Mouse (Mus musculus) gastrocnemius, adult 2 months (tissue): Measurements from ENCODE around the gene Ubox5. TPM values are rescaled to one million over a fixed set of nuclear protein-coding genes. Genes with fewer than 3 reads are reported as not detected.
A peak's percentile ranks its signal among the peaks of the same experiment; 100 is the strongest.

ENCODE experiments used
- DNase-seq: peaks from one replicate; pipeline ENCODE4 v3.0.0; 2022
- H3K27ac ChIP-seq: fragments of 200-600 bp; 2 replicates; pipeline ENCODE4 v1.8.1; 2022; ENCODE audit warnings: mild to moderate bottlenecking
- H3K4me3 ChIP-seq: fragments of 200-600 bp; 2 replicates; pipeline ENCODE4 v1.8.1; 2022; ENCODE audit warnings: mild to moderate bottlenecking, moderate library complexity
- CTCF ChIP-seq: fragments of 200-600 bp; IDR thresholded peaks from 2 replicates; pipeline ENCODE4 v1.8.1; 2022; ENCODE audit warnings: antibody characterized with exemption, mild to moderate bottlenecking, moderate library complexity
- intact Hi-C: fragments of 180-260 bp; cut with DNase I; formaldehyde crosslinking; loops from one replicate; pipeline ENCODE4 v1.15.1; 2025
- total RNA-seq, 2 experiments: library from RNA; stranded (reverse); gene quantifications; 2 replicates each; pipeline ENCODE4 v1.2.3; 2021

Ubox5 gene
- total RNA-seq, 2 experiments from 2014 or later = 4.9 to 5.0 TPM

- DNase-seq = peak; percentile 96
- H3K27ac ChIP-seq = peak within 1 kb of the TSS; percentile 93
- peak within 1 kb of the TSS; percentile 87 for H3K4me3 ChIP-seq
- TF ChIP-seq CTCF = peak; percentile 55
- intact Hi-C loops = loop anchor here (5.0 kb wide), 1 partner anchor 204 kb away; no protein-coding TSS in a partner anchor
Measured at GRCm38 (mm10) chr2:130563212-130564055, 66.4 kb downstream of the Ubox5 start, which contains the start of gene Mrps26. Mrps26 (plus strand) TSS chr2:130563742.

- no peak for DNase-seq
- intact Hi-C loops = no loop called here
- H3K27ac ChIP-seq = no peak overlapping the region
- TF ChIP-seq CTCF = peak; percentile 33; the same call in 1 of the 2 replicates
- H3K4me3 ChIP-seq = no peak overlapping the region
Measured at GRCm38 (mm10) chr2:130558015-130558414, 71.8 kb downstream of the Ubox5 start.

DNA sequence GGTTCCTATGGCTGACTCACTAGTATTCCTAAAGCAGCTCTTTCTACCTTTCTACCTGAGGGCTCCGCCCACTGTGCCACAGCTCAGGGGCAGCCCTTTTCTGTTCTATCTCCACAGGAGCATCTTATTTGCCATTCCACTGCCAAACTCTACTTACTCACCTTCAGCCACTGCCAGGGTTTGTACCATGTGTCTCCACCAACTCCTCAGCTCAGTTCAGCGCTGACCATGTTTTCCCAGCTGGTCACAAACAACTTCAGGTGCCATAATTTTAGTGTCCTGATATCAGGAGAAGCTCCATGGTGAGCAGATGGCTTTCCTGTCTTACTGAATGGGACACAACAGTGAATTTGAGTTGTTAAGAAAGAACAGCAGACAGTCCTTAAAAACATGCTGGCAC, 72.4 kb downstream of the Ubox5 start:
- no peak overlapping the region for H3K27ac ChIP-seq
- no peak for DNase-seq
- intact Hi-C loops = no loop called here
- no peak for TF ChIP-seq CTCF
- H3K4me3 ChIP-seq = no peak overlapping the region

- no peak for DNase-seq
- intact Hi-C loops = no loop called here
- Histone ChIP-seq H3K27ac (no peak overlapping the region), H3K4me3 (no peak overlapping the region)
- TF ChIP-seq CTCF = no peak
Measured at GRCm38 (mm10) chr2:130556292-130556691, 73.5 kb downstream of the Ubox5 start.

DNA sequence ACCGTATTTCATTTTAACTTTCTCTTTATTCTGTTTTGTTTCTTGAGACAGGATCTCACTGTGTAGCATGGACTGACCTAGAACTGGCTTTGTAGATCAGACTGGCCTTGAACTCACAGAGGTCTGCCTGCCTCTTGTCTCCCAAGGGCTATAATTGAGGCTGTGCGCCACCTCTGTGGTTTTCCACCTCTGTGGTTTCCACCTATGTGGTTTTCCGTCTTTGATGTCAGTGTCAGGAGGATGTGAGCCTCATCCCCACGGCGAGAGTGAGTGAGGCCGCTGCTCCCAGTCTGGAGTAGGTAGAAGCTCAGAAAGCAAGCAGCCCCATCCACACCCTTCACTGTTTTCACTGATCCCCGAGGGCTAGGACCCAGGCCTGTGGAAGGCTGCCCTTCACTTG, 75.0 kb downstream of the Ubox5 start:
- no peak for DNase-seq
- Histone ChIP-seq H3K4me3 (no peak overlapping the region), H3K27ac (no peak overlapping the region)
- TF ChIP-seq CTCF = no peak
- intact Hi-C loops = no loop called here

DNA sequence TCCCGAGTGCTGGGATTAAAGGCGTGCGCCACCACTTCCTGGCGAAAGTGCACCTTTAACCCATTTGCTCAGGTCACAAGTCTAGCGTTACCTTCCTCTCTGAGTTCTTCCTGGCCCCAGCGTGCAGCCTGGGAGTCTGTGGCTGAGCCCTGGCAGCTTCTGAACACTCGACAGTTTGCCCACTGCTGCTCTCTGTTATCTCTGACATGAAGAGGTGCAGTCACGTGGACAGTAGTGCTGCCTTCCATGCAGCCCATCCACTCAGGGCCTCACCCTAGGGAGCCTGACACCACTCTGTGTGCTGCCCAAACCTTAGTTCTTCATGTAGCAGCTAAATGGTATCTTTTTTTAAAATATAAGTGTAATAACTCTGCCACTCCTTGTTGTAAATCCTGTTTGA, 82.9 kb downstream of the Ubox5 start:
- intact Hi-C loops = no loop called here
- Histone ChIP-seq H3K4me3 (no peak overlapping the region), H3K27ac (no peak overlapping the region)
- no peak for DNase-seq
- no peak for TF ChIP-seq CTCF

- H3K27ac ChIP-seq = no peak overlapping the region
- no peak for TF ChIP-seq CTCF
- intact Hi-C loops = no loop called here
- no peak overlapping the region for H3K4me3 ChIP-seq
- no peak for DNase-seq
Measured at GRCm38 (mm10) chr2:130540266-130540665, 89.6 kb downstream of the Ubox5 start.

Other genes with a start within 250 kb of the Ubox5 start
- 1 to 10 TPM; 1.0 to 1.1 TPM for gene Cpxm1, start 232.5 kb downstream of the Ubox5 start, total RNA-seq
- gene Gm28372, start 224.8 kb downstream of the Ubox5 start, total RNA-seq = not detected
- gene 1700020A23Rik, start 224.8 kb downstream of the Ubox5 start, total RNA-seq = not detected
- gene Tmem239, start 223.6 kb downstream of the Ubox5 start, total RNA-seq = not detected
- gene Vps16, start 205.7 kb downstream of the Ubox5 start, total RNA-seq = 10 to 100 TPM; 15.7 to 19.1 TPM
- gene Pced1a, start 205.3 kb downstream of the Ubox5 start, total RNA-seq = 1 to 10 TPM; 4.5 to 5.0 TPM
- gene Ptpra, start 179.8 kb downstream of the Ubox5 start, total RNA-seq = 10 to 100 TPM; 16.0 to 23.3 TPM
- 10 to 100 TPM; 44.7 to 53.9 TPM for gene Mrps26, start 66.3 kb downstream of the Ubox5 start, total RNA-seq
- gene Oxt, start 53.9 kb downstream of the Ubox5 start, total RNA-seq = not detected
- gene Avp, start 47.5 kb downstream of the Ubox5 start, total RNA-seq = not detected
- gene Fastkd5, start within 50 bp of the Ubox5 start, total RNA-seq = 1 to 10 TPM; 6.0 to 7.5 TPM
- gene Lzts3, start 12.8 kb upstream of the Ubox5 start, total RNA-seq = 1 to 10 TPM; 2.3 to 3.3 TPM
- gene Ddrgk1, start 34.6 kb upstream of the Ubox5 start, total RNA-seq = 100 to 1,000 TPM; 104 to 127 TPM
- 10 to 100 TPM; 10.8 to 16.2 TPM for gene Itpa, start 37.6 kb upstream of the Ubox5 start, total RNA-seq
- under 1 TPM in 1 of 2 experiments, not detected in 1; 0.45 TPM for gene Slc4a11, start 67.5 kb upstream of the Ubox5 start, total RNA-seq